Mouse (Mus musculus) erythroblast, adult 5-6 weeks (primary cell): ENCODE measurements at regions not wholly inside any gene's neighbourhood (a gene's known extent, or its start where the extent isn't known, plus 50 kb on each side); places are given as distances from the start of the nearest gene placed in this dataset.

Source experiments
- ATAC-seq: replicated peaks from 2 replicates; pipeline ENCODE4 v1.8.0; 2016; ENCODE audit warnings: moderate number of reproducible peaks, mild to moderate bottlenecking, moderate TSS enrichment, inconsistent platforms; ENCODE audit not compliant: poor library complexity, low FRiP score, severe bottlenecking

GRCm38 (mm10) chr3:143736651-143737398 lies 468.2 kb downstream of the Lmo4 start:
- ATAC-seq = no peak

DNA sequence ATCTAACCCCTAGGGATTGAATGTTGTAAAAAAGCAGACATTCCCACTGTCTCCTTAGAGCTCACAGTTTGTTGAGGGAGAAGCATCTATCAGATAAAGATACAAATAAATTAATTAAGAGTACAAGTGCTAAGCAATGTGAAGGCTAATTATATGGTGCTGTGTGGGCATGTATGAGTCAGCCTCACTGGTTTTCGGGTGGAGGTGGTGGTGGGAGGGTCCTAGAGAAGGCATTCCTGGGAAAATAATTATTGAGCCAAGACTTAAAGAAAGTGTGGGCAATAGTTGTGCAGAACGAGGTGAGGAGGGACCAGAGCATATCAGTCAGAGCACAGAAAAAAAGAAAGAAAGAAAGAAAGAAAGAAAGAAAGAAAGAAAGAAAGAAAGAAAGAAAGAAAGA lies 470.2 kb downstream of the Lmo4 start:
- ATAC-seq = no peak

GRCm38 (mm10) chr3:143732966-143733725 lies 471.9 kb downstream of the Lmo4 start:
- ATAC-seq = no peak

DNA sequence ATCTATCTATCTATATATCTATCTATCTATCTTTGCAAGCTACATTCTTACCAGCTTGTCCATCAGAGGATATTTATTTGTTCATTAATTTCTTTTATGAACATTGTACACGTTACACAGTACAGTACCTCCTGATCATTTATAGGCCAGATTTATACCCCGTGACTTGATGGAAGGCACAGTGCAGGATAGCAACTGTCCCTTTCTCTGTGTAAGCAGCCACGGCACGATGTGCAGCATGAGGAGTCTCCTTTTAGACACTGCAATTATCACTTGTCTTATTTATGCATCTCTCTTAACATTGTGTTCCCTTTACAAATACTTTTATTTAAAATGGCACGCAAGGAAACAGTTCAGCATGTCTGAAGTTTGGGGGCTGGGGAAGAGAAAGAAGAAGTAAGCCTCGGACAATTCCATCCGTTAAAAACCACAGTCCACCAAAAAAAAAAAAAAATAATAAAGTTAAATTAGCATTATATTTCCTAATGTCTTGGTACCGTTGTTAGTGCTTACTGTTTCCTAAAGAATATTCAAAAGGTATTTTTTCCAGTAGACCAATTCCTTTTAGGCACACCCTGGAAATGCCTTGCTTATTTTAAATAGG lies 475.4 kb downstream of the Lmo4 start:
- ATAC-seq = no peak

GRCm38 (mm10) chr3:143722571-143722970 lies 482.4 kb downstream of the Lmo4 start:
- ATAC-seq = no peak

DNA sequence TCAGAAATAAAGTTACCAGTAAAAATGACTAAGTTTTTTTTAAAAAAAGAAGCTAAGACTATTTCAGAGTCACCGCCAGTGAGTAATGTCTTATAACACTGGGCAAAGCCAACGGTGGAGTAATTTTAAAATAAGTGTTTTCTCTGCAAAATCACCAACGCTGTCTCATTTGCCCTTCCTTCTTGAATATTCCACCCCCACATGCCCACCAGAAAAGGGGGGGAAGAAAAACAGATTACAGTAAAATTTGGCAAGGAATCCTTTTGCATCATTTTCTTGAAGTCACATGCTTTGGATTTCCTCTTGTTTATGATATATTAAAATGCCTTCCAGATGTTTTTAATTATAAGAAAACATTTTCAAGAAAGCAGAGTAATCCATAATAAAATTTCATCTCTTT lies 482.9 kb downstream of the Lmo4 start:
- no peak for ATAC-seq

GRCm38 (mm10) chr3:143713183-143713582 lies 491.8 kb downstream of the Lmo4 start:
- ATAC-seq = no peak

DNA sequence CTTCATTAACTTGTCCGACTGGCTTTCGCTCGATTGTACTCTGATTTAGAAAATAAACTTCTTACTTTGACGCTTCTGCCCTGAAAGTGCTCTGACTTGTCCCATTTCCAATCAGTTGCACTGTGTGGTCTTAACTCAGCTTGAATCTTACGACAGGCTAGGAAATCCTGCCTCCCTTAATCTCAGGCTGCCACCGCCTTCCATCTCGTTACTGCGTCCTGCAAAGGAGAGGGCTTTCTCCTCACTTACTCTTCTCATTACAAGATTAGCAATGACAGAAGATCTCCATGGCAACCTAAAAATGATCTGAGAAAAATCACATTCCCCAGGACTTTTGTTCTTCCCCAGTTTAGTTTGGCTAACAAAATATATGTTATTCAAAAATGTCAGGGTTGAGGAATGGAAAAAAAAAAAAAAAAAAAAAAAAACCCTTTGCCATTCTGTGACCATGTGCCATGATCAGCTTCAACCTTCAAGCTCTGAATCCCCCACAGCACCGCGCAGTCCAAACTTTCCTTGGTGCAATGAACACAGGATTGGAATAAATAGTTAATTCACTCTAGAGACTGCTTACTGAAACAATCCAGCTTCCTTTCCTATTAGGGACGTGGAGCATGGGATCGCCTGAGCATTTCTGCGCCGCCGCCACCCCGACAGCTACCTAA lies 494.1 kb downstream of the Lmo4 start:
- ATAC-seq = no peak

- no peak for ATAC-seq
Measured at GRCm38 (mm10) chr3:143706679-143707078, 498.3 kb downstream of the Lmo4 start.

DNA sequence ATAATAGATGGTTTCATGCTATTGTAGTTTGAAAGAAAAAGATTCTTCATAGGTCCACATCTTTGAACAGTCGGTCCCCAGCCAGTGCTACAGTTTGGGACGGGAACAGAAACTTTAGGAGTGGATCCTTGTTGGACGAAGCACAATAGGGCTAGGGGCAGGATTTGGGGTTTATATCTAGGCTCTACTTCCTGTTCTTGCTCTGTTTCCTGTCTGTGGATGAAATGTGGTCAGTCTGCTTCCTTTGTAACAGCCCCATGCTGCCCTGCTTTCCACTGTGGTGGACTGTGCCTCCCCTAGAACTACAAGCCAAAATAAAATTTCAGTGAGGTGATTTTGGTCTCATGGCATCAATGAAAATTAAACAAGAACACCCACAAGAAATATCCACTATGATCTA lies 510.2 kb downstream of the Lmo4 start:
- ATAC-seq = no peak

- no peak for ATAC-seq
Measured at GRCm38 (mm10) chr3:143685742-143686141, 519.3 kb downstream of the Lmo4 start.

GRCm38 (mm10) chr3:143678186-143678585 lies 526.8 kb downstream of the Lmo4 start:
- ATAC-seq = no peak

- ATAC-seq = no peak
Measured at GRCm38 (mm10) chr3:143674855-143675254, 530.2 kb downstream of the Lmo4 start.

DNA sequence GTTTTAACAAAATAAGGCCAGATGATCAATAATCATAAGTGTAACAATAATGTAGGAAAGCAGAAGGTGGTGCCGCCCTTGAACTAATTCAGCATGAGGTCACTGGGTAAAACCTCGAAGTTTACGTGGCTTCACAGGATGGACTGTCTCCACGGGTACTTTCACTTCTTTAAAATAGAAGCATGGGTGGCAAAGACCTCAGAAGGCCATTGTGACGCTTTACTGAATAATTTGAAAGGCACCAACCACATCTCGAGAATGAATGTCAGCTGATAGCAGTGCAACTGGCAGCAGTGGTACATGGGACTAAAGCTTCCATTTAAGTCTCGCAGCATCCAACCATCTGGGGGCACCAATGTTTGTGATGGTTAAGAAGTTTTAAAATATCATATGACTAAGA lies 530.6 kb downstream of the Lmo4 start:
- ATAC-seq = no peak

GRCm38 (mm10) chr3:143662041-143662685 lies 542.9 kb downstream of the Lmo4 start:
- no peak for ATAC-seq

DNA sequence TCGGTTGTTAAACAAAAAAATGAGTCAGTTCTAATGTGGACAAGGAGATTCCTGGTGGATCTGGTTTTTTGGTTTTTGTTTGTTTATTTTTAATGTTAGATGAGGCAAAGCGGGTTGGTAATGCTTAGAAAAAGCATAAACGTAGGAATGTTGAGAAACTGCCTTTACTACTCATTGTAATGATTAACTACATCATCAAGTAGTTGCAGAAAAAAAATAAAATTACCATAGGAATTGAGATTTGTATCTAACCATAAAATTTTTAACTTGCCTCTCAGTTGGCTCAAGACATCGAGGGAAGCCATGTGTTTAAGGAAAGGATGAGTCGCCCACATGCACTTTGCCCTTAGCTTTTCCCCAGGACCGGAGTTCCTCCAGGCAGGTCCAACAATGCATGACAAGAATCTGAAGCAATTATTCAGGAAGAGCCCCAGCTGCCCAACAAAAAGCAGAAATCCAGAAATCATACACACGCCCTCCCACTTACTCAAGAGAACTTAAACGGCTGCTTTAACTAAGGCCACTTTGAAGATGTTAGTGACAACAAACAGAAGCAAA lies 545.5 kb downstream of the Lmo4 start:
- no peak for ATAC-seq

- ATAC-seq = no peak
Measured at GRCm38 (mm10) chr3:143647237-143647636, 557.8 kb downstream of the Lmo4 start.

DNA sequence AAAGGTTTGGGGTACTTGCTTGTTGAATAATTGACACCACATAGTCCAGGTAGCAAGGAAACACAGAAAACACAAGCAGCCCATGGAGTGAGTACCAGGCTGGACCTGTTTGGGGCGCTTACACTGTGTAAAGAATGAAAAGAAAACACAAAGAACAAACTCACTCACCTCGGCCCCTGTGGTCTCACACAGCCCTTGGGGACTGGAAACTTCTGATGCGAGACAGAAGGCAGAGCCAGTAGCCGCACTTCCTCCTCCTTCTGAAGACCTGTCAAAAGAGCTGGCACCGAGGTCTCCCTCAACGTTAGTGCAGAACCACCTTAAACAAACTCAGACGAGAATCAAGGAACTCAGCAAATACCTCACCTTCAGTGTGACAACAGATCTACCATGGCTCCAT lies 558.2 kb downstream of the Lmo4 start:
- no peak for ATAC-seq

DNA sequence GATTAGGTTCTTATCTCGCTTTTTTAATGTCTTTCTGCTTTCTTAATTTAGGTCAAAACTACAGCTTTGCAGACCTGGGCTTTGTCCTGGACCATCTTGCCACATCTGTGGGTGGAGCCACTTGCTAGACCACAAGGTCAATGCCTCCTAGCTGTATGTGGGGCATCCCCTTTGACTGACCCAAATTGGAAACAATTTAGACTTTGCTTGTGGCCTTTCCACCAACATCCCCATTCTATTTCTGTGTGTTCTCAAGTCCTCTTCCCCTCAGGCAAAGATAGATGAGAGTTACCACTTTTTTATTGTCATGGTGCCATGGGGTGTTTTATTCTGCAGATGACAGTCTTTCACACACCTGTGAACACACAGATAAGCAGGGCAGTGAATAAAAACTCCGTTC lies 572.0 kb downstream of the Lmo4 start:
- no peak for ATAC-seq

- ATAC-seq = no peak
Measured at GRCm38 (mm10) chr3:143631183-143631582, 573.8 kb downstream of the Lmo4 start.
